Mouse (Mus musculus): ENCODE data around the gene Kpna4. TPM values are rescaled to one million over a fixed set of nuclear protein-coding genes. Genes with fewer than 3 reads are reported as not detected.

Kpna4 gene
- 165 TPM for polyA plus RNA-seq (2017; shearing (Covaris generic))

DNA sequence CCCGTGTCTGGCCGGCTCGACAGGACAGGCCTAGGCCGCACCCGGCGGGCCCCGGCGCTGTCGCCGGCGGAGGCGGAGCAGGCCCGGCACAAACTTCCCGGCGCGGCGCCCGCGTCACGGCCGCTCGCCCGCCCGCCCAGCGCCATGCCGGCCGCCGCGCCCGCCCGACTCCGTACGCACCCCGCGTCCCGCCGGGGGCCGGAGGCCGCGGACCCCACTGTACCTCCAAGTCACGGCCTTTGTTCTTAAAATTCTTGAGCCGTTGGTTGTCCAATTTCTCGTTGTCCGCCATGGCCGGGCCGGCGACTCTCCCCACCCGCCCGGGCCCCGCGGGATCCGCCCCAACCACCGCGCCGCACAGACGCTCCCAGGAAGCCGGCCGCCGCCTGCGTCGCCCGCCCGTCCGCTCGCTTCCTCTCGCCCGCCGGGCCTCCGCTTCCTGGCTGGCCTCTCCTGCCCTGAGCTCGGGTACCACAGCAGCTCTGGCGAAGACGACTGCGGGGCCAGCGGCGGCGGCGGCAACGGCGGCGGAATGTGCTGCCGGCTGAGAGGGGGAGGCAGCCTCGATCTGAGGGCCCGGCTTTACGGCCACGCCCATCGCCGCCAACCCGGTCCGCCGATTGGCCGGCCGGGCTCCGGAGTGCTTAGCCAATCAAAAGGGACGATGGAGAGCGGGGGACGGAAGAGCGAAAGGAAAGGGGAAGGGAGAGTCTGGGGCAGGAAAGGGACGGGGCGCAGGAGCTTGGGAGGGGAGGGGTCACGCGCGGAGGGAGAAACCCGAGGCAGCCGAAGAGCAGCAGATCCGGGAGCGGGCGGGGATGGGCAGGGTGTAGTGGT lies at the start of gene Kpna4:
Gene Kpna4, minus strand, starts transcription at position 605 of the 837 bp plus-strand sequence.

DNA sequence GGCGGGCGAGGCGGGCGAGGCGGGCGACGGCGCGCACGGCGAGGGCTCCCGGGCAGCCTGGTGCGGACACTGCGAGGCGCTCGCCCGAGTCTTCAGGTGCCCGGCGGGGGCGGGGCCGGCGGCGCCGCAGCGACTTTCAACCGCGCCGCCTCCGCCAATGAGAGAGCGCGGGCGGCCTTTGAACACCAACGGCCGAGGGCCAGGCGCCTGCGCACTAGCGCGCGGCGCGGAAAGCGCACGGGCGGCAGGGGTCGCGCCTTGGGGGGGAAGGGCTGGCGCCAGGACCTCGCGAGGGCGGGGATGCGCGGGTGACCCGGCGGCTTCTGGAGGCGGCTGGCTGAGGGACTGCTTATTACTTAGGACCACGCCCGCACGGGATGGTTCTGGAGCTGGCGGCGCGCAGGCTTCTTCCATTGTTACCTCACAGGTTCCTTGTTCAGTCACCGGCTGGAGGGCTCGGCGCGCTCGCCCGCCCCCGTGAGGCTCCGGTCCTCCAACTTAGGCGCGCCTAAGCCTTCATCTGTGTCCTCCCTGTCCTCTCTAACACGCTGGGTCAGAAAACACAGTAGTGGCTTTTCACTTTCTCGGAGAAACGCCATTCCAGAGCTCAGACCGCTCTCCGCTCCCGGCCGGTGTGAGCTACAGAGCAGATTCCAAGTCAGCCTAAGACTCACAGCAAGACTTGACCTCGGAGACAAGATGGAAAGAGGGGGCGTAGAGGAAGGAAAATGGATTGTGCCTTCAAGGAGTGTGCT lies 82.1 kb downstream of the Kpna4 start, which contains the start of gene Trim59:
Gene Trim59, minus strand, starts transcription at position 111 of the 755 bp plus-strand sequence.

Other genes with a start within 250 kb of the Kpna4 start
- gene Ift80, start 122.5 kb downstream of the Kpna4 start, polyA plus RNA-seq (2017; shearing (Covaris generic)), result 6.6 TPM
- 158 TPM for gene Smc4, start 122.4 kb downstream of the Kpna4 start, polyA plus RNA-seq (2017; shearing (Covaris generic))
- gene Trim59, start 82.4 kb downstream of the Kpna4 start, polyA plus RNA-seq (2017; shearing (Covaris generic)), result 78.9 TPM
- gene Arl14, start 95.3 kb upstream of the Kpna4 start, polyA plus RNA-seq (2017; shearing (Covaris generic)), result not detected
- 1.5 TPM for gene Ppm1l, start 189.7 kb upstream of the Kpna4 start, polyA plus RNA-seq (2017; shearing (Covaris generic))